Mouse (Mus musculus): ENCODE results near the gene Gm29276.
"Not testable (repeated sequence)": the region's sequence is repeated elsewhere in the genome, so short reads cannot be mapped to it uniquely, and the experiment has no call there.

Gm29276 gene

GRCm38 (mm10) chrY:42582150-42582549 lies at the start of gene Gm29276:
Gm29276 (minus strand) TSS chrY:42582250.
- not testable (repeated sequence) for DNase-seq (ENCODE audit: low spot score)

All from lung, postnatal 25 days (tissue).